Mouse (Mus musculus): ENCODE data around the gene Nusap1.
"Not testable (repeated sequence)": the region's sequence is repeated elsewhere in the genome, so short reads cannot be mapped to it uniquely, and the experiment has no call there.

The Nusap1 gene

DNA sequence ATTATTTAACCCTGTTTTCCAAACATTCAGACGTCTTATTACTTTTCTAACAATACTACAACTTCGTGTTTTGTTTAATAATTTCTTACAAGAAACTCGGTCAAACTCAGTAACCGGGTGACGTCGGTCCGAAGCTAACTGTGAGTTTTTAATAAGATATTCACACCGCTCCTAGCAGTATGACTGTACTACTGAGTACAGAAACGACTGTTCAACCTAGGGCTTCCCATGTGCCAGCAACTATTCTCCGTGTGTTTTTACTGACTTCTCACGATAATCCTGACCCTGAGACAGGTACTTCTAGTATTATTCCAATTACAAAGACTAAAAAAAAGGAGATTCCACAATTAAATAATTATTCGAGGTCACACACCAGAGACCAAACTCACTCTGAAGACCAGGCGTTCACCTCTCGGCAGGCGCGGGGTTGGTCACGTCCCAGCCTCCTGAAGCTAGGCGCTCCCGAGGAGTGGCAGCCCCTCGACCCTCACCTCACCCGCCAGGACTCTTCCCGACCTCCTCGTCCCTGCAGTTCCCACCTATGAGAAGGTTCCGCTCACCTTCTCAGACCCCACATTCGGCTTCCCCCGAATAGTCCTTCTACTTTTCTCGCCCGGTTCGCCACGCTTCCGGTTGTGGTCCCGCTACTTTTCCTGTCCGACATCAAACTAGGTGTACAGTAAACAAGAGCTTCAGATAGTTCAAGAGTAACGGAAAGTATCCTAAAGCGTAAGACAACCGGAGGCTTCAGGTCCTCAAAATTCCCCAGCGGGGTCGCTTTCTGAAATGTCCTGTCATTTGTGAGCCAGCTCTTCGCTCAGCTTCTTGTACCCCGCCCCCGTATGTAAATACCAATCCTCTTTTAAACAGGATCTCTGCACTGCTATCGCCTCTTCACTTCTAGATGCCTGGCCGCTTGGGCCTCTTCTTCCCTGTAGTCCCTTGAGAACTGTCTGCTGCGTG, 44.4 kb downstream of the Nusap1 start, which contains the start of gene Ndufaf1:
Gene Ndufaf1, minus strand, starts transcription at position 608 of the 963 bp plus-strand sequence.
- DNase-seq = peak; percentile 86 to 89

DNA sequence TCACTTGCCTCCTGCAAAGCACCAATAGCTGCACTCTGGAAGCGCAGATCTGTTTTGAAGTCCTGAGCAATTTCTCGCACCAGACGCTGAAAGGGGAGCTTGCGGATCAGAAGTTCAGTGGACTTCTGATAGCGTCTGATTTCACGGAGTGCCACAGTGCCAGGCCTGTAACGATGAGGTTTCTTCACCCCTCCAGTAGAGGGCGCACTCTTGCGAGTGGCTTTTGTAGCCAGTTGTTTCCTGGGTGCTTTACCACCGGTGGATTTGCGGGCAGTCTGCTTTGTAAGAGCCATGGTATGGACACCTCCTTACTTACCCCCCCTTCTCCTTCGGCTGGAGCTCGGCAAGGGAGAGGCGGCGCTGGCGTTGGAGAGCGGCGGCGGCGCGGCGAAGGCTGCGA, 47.6 kb downstream of the Nusap1 start:
- not testable (repeated sequence) for DNase-seq

DNA sequence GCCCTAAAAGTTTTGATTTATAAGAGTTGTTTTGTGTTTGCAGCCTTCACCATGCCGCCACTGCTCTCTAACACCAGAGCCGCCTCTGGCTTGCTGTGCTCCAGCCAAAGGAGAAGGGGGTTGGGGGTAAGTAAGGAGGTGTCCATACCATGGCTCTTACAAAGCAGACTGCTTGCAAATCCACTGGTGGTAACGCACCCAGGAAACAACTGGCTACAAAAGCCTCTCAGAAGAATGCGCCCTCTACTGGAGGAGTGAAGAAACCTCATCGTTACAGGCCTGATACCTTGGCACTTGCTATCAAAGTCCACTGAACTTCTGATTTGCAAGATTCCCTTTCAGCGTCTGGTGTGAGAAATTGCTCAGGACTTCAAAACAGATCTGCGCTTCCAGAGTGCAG, 50.9 kb downstream of the Nusap1 start:
- peak in 1 of 2 experiments; percentile 18 for DNase-seq

DNA sequence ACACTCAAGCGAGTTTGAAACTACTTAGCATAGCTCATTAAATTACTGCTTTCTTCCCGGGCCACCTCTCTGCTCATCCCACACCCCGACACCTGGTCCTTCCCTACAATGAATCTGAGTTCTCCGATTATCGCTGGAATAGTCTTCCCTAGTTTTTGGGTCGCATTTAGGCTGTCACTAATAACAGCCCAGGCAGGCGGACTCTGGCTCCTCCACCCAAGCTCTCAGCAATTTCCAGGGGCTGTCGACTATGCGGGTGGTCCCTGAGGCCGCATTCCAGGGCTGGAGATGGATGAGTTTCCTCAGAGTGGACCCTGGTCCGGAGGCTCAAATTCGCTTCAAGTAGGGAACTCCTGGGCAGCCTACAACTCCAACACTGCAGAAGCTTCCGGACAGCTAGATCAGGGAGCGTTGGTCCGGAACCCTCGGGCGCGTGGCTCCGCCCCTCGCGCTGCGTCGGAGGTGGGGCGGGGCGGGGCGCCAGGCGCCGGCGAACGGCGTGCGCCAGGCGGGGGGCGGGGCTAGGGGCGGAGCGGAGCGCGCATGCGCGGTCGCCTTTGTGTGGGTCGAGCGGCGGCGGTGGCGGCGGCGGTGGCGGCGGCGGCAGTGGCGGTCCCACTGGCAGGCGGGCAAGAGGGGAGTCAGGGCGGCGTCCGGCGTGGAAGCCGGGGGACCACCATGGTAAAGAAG, 56.6 kb downstream of the Nusap1 start, which contains the start of gene Rtf1:
Gene Rtf1, plus strand, starts transcription at position 544 of the 690 bp plus-strand sequence.
- DNase-seq = peak; percentile 100

DNA sequence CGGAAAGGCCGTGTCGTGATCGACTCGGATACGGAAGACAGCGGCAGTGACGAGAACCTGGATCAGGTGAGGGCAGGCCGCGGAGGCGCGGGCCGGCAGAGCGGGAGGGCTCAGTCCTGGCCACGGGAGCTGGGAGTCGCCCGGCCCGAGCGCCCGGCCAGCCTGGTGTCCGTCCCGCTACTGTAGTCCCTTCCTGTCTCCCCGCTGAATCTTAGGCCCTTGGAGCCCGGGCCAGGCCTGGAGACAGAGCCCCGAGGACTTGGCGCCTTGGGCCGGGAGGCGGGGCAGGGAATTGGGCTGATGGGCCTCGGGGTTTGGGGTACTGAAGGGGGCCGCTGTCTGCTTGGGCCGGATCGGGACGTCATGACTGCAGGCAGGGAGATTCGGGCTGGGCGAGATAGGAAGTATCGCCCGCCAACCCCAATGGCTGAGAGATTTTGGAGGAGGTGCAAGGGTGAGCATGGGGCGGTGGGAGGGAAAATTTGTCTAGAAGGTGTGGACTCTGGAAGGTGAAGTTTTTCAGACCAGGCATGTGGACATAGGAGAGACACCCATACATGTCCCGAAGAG, 57.2 kb downstream of the Nusap1 start:
- no peak for DNase-seq

DNA sequence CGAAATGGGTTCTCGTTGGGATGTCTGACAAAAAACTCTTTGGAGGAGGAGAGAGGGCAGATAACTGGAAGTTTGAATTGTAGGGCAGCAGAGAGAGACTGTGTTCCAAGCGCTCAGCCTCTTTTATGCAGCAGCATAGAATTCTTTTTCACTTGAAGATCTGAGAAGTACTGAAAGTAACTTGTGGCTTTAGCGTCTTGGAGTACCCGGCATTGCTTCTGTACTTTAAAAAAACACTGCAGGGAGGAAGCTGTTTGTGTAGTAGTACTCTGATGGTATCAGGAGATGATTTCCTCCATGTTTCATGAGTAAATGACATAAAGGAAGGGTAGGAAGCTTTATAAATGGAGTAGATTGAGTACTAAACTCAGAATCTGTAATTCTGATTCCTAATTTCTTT, 57.7 kb downstream of the Nusap1 start:
- DNase-seq = no peak

DNA sequence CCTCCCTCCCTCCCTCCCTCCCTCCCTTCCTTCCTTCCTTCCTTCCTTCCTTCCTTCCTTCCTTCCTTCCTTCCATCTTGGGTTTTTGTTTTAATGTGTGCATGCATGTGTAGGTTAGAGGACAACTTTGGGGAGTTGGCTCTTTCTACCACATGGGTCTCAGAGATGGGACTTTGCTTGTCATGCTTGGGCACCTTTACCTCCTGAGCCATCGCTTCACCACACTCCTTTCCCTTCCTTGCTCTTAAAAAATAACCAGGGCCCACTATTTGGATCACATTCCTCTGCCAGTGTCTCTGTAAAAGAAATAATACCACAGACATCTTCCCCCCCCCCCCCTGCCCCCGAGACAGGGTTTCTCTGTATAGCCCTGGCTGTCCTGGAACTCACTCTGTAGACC, 65.6 kb downstream of the Nusap1 start:
- no peak for DNase-seq

DNA sequence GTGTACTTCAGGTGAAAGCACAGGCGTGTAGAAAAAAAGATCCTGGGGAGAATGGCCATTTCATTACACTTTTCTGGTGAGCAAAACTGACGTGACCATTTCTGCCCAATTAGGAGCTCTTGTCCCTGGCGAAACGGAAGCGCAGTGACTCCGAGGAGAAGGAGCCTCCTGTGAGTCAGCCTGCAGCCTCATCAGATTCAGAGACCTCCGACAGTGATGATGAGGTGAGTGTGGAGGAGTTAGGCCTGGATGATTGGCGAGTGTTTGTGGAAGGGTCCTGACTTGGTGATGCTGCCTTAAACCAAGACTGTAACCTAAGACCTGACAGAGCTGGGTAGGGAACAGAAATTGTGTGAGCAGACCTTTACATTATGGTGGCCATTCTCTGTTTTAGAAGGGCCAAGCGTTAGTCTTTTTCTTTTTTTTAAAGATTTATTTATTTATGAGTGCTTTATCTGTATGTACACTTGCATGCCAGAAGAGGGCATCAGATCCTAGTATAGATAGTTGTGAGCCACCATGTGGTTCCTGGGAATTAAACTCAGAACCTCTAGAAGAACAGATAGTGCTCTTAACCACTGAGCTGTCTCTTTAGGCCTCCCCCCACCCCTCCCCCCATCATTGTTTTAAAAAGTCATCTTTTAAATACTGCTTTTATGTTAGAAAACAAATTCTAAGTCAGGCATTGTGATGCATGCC, 74.1 kb downstream of the Nusap1 start:
- DNase-seq = peak in 1 of 2 experiments; percentile 8

DNA sequence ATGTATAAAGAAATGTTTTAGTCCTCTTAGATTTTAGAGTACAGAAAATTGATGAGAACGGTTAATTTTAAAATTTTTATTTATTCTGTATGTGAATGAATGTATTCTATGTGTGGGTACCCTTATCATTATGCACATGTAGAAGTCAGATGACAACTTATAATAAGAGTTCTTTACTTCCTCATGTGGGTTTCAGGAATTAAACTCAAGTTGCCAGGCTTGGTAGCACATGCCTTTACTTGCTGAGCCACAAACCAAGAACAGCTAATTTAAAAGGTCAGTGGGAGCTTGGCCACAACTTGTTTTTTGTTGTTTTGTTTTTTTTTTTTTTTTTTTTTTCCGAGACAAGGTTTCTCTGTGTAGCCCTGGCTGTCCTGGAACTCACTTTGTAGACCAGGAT, 76.7 kb downstream of the Nusap1 start:
- DNase-seq = no peak

DNA sequence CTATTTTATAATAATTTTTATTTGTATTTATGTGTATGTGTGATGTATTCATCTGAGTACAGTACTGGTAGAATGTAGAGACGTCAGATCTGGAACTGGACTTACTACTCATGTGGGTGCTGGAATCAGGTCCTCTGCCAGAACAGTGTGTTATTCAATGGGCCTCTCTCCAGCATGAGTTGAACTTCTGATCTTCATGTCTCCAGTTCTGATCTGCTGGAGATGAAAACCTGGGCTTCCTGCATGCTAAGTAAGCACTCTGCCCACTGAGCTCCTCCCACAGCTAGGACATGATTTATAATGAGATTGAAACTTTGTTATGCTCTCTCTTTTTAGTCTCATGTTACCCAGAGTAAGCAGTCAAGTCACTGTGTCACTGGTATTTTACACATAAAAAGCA, 78.0 kb downstream of the Nusap1 start:
- DNase-seq = no peak

DNA sequence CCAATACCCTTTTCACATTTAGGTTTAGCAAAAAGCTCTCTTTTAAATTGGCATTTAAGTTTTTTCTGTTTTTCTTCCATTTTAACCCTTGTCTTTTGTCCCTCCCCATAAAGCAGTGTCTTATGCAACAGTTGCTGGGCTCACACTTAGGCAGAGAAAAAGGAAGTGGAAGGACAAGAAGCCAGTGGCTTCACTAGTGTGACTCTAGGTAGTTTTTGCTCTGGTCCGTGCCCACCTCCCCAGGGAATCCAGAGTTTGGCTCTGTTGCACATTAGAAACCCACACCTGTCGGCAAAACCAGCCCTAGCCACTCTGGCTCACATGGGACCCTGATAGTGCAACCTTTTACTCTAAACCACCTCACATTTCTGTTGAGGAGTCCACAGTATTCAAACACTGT, 80.4 kb downstream of the Nusap1 start:
- DNase-seq = peak in 1 of 2 experiments; percentile 6

DNA sequence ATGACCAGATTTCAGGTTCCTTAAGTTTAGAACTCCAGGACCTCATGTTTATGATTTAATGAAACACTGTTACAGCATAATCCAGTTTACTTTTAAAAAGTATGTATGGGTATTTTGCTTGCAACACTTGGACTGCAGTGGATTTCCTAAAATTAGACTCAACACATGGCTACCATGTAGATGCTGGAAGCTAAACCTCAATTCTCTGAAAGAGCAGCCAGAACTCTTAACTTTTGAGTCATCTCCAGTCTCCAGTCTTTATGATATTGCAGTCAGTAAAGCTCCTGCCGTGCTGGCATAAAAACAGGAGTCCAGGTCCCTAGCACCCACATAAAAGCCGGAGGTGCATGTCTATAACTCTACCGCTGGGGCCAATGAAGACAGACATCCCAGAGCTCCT, 81.9 kb downstream of the Nusap1 start:
- DNase-seq = no peak
